Mouse (Mus musculus) kidney, postnatal 36 days (tissue): ENCODE data around the gene Vars.
A peak's percentile ranks its signal among the peaks of the same experiment; 100 is the strongest.
"Not testable (repeated sequence)": the region's sequence is repeated elsewhere in the genome, so short reads cannot be mapped to it uniquely, and the experiment has no call there.

Experiments
- DNase-seq, 2 experiments: peaks; one replicate each; pipeline ENCODE4 v3.0.0; 2021 to 2022; ENCODE audit warnings: mixed read lengths in 2 of 2

Gene Vars

GRCm38 (mm10) chr17:34972069-34972749, 28.6 kb upstream of the Vars start, which contains the start of the genes Hspa1a and Hspa1l:
Gene Hspa1a (minus strand): TSS chr17:34972156.
Gene Hspa1l (plus strand): TSS chr17:34972703.
- DNase-seq: peak; percentile 84 to 95

DNA sequence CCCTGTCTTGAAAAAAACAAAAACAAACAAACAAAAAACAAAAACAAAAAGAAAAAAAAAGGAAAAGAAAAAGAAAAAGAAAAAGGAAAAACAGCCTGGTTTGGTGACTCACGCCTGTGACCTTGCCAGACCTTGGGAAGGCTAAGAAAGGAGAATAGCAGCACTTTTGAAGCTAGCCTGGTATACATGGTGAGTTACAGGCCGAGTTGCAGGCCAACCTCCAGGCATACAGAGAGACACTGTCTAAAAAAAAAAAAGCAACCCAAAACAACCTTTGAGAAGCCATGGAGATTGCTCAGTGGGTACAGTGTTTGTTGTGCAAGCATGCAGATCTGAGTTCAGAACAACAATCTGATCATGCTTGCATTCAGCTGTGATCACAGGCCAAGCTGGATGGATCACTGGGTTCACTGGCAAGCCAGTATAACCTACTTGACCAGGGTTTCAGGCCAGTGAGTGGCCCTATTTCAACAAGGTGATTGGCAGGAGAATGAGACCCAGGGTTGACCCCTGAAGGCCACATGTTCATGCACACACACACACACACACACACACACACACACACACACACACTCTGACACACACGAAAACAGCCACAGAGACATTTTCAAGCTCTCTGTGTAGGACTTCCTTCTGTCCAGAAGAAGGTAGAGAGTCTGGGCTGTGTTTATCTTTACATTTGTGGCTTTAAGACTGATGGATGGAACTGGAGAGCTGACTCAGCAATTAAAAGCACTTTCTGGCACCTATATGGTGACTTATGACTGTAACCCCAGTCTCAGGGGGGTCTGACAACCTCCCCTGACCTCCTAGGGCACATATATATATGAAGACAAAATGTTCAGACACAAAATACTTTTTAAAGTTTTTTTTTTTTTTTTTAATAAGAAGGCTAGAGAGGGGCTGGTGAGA, 24.9 kb upstream of the Vars start:
- DNase-seq: no peak

GRCm38 (mm10) chr17:34977000-34977399, 23.8 kb upstream of the Vars start:
- no peak for DNase-seq

DNA sequence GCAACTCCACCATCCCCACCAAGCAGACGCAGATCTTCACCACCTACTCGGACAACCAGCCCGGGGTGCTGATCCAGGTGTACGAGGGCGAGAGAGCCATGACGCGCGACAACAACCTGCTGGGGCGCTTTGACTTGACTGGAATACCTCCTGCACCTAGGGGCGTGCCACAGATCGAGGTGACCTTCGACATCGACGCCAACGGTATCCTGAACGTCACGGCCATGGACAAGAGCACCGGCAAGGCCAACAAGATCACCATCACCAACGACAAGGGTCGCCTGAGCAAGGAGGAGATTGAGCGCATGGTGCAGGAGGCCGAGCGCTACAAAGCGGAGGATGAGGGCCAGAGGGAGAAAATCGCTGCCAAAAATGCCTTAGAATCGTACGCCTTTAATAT, 22.5 kb upstream of the Vars start:
- no peak for DNase-seq

DNA sequence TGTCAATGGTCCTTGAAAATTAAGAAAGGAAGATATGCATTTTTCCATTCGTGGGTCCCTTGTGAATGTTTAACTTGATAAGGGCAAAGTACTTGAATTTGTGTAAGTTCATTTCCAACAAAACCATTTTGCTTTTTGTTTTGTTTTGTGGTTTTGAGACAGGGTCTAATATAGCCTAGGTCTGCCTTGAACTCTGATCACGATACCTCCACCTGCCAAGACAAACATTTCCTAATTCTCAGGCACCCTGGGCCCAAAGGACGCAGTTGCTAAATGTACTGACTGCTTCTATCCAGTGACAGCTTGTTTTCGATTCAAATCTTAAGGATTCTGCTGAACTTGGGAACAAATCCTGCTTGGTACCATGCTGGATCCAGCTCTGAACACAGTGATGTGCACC, 21.2 kb upstream of the Vars start:
- DNase-seq: no peak

- peak; percentile 55 to 80 for DNase-seq
Measured at GRCm38 (mm10) chr17:34980655-34981054, 20.1 kb upstream of the Vars start.

DNA sequence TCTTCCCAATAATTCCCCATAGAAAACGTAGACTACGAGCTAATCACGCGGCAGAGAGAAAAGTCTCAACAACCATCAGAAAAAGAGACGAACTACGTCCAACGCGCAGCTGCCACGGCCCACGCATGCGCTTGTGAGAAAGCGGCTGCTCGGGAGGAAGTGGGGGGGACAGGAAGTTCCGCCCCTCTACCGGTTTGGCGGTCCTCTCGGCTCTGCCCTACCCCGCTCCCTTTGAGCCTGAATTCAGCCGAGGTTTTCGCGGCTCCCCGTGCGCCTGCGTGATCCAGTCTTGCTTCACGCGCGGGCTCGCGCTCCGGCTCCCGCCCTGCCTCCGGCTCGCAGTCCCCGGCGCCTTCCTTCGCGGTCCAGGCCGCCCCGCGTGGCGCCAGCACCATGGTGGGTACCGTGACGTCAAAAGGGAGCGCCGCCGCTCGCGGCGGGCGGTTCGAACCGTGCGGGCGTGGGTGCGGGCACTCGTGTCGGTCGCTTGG, 19.1 kb upstream of the Vars start, which contains the start of gene Lsm2:
Gene Lsm2 (plus strand): TSS at position 173 of the 491 bp plus-strand sequence.
- peak; percentile 93 to 95 for DNase-seq

DNA sequence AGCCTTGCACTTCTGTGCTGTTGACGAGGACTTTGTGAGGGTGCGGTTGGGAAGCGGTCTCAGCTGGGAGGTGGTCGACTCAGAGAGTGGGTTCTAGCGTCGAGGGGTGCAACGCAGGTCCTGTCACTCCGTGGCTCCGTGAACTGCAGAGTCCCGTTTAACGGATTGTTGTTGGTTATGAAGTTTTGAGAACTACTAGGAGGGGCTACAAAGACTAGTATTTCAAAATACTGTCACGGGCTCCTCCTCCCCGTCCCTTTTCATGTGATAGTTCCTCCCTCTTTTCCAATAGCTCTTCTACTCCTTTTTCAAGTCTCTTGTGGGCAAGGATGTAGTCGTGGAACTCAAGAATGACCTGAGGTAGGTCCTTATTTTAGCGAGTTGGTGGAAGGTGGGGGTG, 18.5 kb upstream of the Vars start:
- DNase-seq: no peak

DNA sequence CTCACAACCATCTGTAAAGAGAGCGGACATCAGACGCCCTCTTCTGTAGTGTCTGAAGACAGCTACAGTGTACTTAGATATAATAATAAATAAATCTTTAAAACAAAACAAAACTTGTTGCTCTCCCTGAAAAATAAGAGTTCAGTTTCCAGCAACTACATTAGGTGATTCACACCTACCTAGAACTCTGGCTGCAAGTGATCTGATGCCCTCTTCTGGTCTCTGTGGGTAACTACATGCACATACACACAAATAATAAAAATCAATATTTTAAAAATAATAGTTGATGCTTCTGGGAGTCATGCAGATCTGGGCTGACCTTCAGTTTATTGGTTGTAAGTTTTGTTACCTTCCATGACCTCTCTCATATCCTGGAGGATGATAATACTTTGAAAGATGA, 16.6 kb upstream of the Vars start:
- peak in 1 of 2 experiments; percentile 55 for DNase-seq

GRCm38 (mm10) chr17:34994751-34995150, 6.0 kb upstream of the Vars start:
- no peak for DNase-seq

- DNase-seq: not testable (repeated sequence)
Measured at GRCm38 (mm10) chr17:34995192-34995591, 5.6 kb upstream of the Vars start.

DNA sequence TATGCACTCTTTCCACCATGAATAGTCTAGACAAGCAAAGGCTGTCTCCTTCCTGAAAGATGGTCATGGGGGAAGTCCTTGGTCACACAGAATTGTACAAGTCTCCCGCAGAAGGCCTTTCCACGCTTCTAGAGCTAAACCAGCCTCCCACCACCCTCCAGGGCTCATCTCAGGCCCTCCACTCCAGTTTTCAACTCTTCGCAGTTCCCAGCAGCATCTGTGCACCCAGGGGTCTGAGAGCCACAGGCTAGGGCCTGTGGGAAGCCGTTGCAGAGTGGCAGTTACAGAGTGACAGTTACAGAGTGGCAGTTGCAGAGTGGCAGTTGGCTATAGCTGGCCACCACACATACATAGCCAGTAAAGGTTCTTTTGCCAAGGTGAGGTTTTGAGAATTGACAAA, 4.9 kb upstream of the Vars start:
- not testable (repeated sequence) for DNase-seq

- no peak for DNase-seq
Measured at GRCm38 (mm10) chr17:34996411-34997141, 4.2 kb upstream of the Vars start.

DNA sequence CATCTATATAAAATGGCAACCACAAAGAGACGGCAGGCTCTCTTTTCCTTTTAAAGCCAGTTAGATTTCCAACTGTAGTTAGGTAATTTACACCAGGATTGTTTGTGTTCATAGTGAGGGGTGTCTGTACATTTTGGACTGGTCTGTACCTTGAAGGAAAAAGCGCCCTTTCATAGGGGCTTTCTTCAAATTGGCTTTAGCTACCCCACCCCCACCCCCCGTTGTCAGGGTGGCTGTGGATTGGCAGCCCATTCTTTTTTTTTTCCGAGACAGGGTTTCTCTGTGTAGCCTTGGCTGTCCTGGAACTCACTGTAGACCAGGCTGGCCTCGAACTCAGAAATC, 3.7 kb upstream of the Vars start:
- DNase-seq: no peak

- DNase-seq: no peak
Measured at GRCm38 (mm10) chr17:34998526-34999430, 2.0 kb upstream of the Vars start.

- not testable (repeated sequence) for DNase-seq
Measured at GRCm38 (mm10) chr17:34999871-35000716, 693 bp upstream of the Vars start.

DNA sequence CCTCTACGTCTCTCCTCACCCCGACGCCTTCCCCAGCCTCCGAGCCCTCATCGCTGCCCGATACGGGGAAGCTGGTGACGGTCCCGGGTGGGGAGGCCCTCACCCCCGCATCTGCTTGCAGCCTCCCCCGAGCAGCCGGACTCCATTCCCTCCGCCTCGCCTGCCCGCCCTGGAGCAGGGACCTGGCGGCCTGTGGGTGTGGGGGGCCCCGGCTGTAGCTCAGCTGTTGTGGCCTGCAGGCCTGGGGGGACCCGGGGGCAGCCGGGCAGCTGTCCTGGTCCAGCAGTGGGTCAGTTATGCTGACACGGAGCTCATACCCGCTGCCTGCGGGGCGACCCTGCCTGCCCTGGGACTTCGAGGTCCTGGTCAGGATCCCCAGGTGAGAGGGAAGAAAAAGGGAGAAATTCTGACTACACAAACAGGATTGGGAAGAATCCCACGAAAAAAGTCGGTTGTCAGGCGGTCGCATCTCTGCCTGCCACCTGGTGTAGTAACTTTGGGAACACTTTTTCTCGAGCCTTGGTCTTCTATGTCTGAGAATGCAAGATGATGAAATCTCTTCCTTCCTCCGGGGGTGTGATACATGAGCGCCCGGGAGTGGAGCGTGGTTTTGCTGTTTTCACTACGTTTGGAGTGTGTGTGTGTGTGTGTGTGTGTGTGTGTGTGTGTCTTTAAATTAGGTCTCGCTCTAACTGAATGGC, 815 bp downstream of the Vars start:
- peak in 1 of 2 experiments; percentile 24 for DNase-seq

DNA sequence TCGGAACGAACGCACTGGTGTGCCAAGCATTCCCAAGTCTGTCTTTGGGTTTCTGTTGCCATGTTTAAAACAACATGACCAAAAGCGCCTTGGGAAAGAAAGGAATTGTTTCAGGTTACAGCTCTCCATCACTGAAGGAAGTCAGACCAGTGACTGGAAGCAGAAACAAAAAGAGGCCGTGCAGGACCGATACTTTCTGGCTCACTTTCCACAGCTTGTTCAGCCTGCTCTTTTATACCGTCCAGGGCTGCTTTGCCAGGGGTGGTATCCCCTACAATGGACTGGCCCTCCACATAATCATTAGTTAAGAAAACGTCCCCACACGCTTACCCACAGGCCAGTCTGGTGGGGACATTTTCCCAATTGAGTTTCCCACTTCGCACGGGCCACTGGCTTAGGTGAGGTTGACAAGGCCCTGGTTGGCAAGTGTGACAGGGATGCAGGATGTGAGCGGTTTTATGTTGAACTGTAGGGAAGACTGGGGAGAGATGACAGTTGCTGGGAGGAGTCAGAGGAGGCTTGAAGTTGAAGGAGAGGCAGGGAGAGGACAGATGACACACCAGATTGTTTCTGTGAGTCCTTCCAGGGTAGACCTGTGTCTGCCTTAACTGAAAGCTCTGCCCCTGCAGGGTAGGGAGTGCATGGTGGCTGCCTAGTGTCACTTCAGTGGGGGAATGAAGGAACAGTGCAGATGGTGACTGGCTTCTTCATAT, 1.5 kb downstream of the Vars start:
- no peak for DNase-seq

DNA sequence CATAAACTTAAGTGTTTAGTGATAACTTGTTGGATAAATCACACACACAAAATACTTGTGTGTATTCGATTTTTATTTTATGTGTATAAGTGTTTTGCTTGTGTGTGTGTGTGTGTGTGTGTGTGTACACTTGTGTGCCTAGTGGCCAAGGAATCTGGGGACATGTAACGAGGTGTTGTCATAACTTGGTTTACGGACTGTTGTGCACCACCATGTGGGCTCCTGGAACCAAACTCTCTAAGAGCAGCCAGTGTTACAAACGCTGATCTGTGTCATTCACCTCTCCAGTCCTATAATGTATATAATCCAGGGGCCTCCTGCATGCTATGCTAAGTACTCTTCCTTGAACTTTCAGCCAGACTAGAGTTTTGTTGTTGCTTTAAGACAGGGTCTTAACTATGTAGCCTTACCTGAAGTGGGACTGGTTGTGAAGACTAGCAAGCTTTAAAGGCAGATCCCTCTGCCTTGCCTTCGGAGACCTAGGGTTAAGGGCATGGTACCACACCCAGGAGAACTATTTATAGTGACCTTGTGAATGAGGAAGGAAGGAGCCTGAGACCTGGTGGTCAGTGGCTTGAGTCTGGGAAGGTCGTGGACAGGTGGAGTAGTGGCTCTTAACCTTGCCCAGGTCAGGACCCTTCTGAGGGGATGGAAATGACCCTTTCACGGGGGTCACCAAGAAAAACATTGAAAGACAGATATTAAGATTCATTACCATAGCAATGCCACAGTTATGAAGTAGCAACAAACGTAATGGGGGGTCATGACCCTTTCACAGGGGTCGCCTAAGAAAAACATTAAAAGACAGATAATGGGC, 2.4 kb downstream of the Vars start:
- no peak for DNase-seq
